Mouse (Mus musculus) midbrain, embryonic 13.5 days (tissue): Measurements from ENCODE around the gene Wwox. TPM values are rescaled to one million over a fixed set of nuclear protein-coding genes. Genes with fewer than 3 reads are reported as not detected.

Source experiments
- ATAC-seq: fragments of 200-750 bp; cut with Nextera tagmentation; 2 replicates; pipeline ENCODE4 v1.8.0; 2017; ENCODE audit warnings: mild to moderate bottlenecking, moderate TSS enrichment, moderate library complexity
- H3K27ac ChIP-seq: fragments of 300-500 bp; sonication (generic); 2 replicates; pipeline ENCODE4 v1.5.1; 2015; ENCODE audit warnings: inconsistent platforms, mild to moderate bottlenecking, moderate library complexity
- H3K27me3 ChIP-seq: fragments of 300-500 bp; sonication (generic); 2 replicates; pipeline ENCODE4 v1.6.1; 2015; ENCODE audit warnings: mild to moderate bottlenecking, inconsistent platforms
- H3K36me3 ChIP-seq: fragments of 300-500 bp; sonication (generic); 2 replicates; pipeline ENCODE4 v1.6.1; 2015; ENCODE audit warnings: mild to moderate bottlenecking, inconsistent platforms
- H3K4me1 ChIP-seq: fragments of 300-500 bp; sonication (generic); replicated peaks from 2 replicates; pipeline ENCODE4 v1.6.1; 2015; ENCODE audit warnings: inconsistent platforms
- H3K4me2 ChIP-seq: fragments of 300-500 bp; sonication (generic); replicated peaks from 2 replicates; pipeline ENCODE4 v1.6.1; 2015; ENCODE audit warnings: moderate library complexity, mild to moderate bottlenecking, inconsistent platforms
- H3K4me3 ChIP-seq: fragments of 300-500 bp; sonication (generic); replicated peaks from 2 replicates; pipeline ENCODE4 v1.5.1; 2015; ENCODE audit warnings: mild to moderate bottlenecking, inconsistent platforms
- H3K9ac ChIP-seq: fragments of 300-500 bp; sonication (generic); replicated peaks from 2 replicates; pipeline ENCODE4 v1.6.1; 2015; ENCODE audit warnings: mild to moderate bottlenecking, inconsistent platforms
- H3K9me3 ChIP-seq: fragments of 300-500 bp; sonication (generic); 2 replicates; pipeline ENCODE4 v1.6.1; 2016; ENCODE audit warnings: mild to moderate bottlenecking, inconsistent platforms
- whole genome bisulfite sequencing: fragments of 180-500 bp; shearing (Covaris S2); methylation state at CpG from one replicate; pipeline ENCODE4 v1.1.7; 2015; 5-methylcytosine and 5-hydroxymethylcytosine counted together
- polyA plus RNA-seq: library from polyadenylated mRNA; unstranded; fragments of >200 nt; fragmentation: Nextera tagmentation; extraction: Ambion mirVana; gene quantifications from 2 replicates; pipeline ENCODE4 v1.2.1, GENCODE M21; 2015

The Wwox gene
- polyA plus RNA-seq, 1 experiment from 2014 or later, result 12.4 TPM

- ATAC-seq, result no peak
- peaks cover 4% of the 10 kb centered on the region; the same call in 1 of the 2 replicates for H3K4me1 ChIP-seq
- H3K27ac ChIP-seq, result no peak overlapping the region
- H3K9ac ChIP-seq, result no peak overlapping the region
- no peak overlapping the region for H3K4me2 ChIP-seq
- 97% methylated on average over 3 of the region's 3 CpGs for WGBS
- H3K4me3 ChIP-seq, result no peak overlapping the region
- no peaks in the 10 kb centered on the region for H3K36me3 ChIP-seq
- H3K27me3 ChIP-seq, result no peaks in the 10 kb centered on the region
- H3K9me3 ChIP-seq, result no peaks in the 10 kb centered on the region
Measured at GRCm38 (mm10) chr8:114612091-114612490, 172.6 kb downstream of the Wwox start.

- no peaks in the 10 kb centered on the region for H3K27me3 ChIP-seq
- peaks cover 4% of the 10 kb centered on the region; the same call in 1 of the 2 replicates for H3K4me1 ChIP-seq
- H3K36me3 ChIP-seq, result no peaks in the 10 kb centered on the region
- H3K9me3 ChIP-seq, result no peaks in the 10 kb centered on the region
- H3K4me3 ChIP-seq, result no peak overlapping the region
- no peak overlapping the region for H3K4me2 ChIP-seq
- ATAC-seq, result no peak
- 86% methylated on average over 4 of the region's 4 CpGs for WGBS
- H3K9ac ChIP-seq, result no peak overlapping the region
- no peak overlapping the region for H3K27ac ChIP-seq
Measured at GRCm38 (mm10) chr8:114615413-114615812, 176.0 kb downstream of the Wwox start.

GRCm38 (mm10) chr8:114615908-114616307 is 176.5 kb downstream of the Wwox start:
- Histone ChIP-seq H3K4me2 (no peak overlapping the region), H3K27ac (no peak overlapping the region), H3K9ac (no peak overlapping the region), H3K9me3 (no peaks in the 10 kb centered on the region), H3K27me3 (no peaks in the 10 kb centered on the region), H3K4me3 (no peak overlapping the region), H3K36me3 (no peaks in the 10 kb centered on the region), H3K4me1 (peaks cover 4% of the 10 kb centered on the region; the same call in 1 of the 2 replicates)
- ATAC-seq, result no peak
- WGBS, result 90% methylated on average over 6 of the region's 6 CpGs

- no peak overlapping the region for H3K4me2 ChIP-seq
- H3K27ac ChIP-seq, result no peak overlapping the region
- no peak overlapping the region for H3K9ac ChIP-seq
- no peaks in the 10 kb centered on the region for H3K27me3 ChIP-seq
- H3K36me3 ChIP-seq, result no peaks in the 10 kb centered on the region
- no peak for ATAC-seq
- H3K4me3 ChIP-seq, result no peak overlapping the region
- no peaks in the 10 kb centered on the region for H3K4me1 ChIP-seq
- no peaks in the 10 kb centered on the region for H3K9me3 ChIP-seq
- 61% methylated on average over 9 of the region's 9 CpGs for WGBS
Measured at GRCm38 (mm10) chr8:114618908-114619508, 179.6 kb downstream of the Wwox start.

GRCm38 (mm10) chr8:114625402-114625801 is 185.9 kb downstream of the Wwox start:
- H3K9me3 ChIP-seq, result no peaks in the 10 kb centered on the region
- H3K27ac ChIP-seq, result no peak overlapping the region
- 91% methylated on average over 6 of the region's 6 CpGs for WGBS
- H3K4me1 ChIP-seq, result 0 out of 2 replicates have a peak, but pooled peaks cover under 1% of the 10 kb centered on the region
- no peak overlapping the region for H3K9ac ChIP-seq
- no peak overlapping the region for H3K4me3 ChIP-seq
- H3K27me3 ChIP-seq, result no peaks in the 10 kb centered on the region
- no peaks in the 10 kb centered on the region for H3K36me3 ChIP-seq
- no peak for ATAC-seq
- H3K4me2 ChIP-seq, result no peak overlapping the region

- no peaks in the 10 kb centered on the region for H3K36me3 ChIP-seq
- H3K27me3 ChIP-seq, result no peaks in the 10 kb centered on the region
- H3K4me3 ChIP-seq, result no peak overlapping the region
- H3K9ac ChIP-seq, result no peak overlapping the region
- WGBS, result 84% methylated on average over 9 of the region's 9 CpGs
- no peak for ATAC-seq
- no peak overlapping the region for H3K27ac ChIP-seq
- H3K4me1 ChIP-seq, result 0 out of 2 replicates have a peak, but pooled peaks cover 8% of the 10 kb centered on the region
- no peaks in the 10 kb centered on the region for H3K9me3 ChIP-seq
- no peak overlapping the region for H3K4me2 ChIP-seq
Measured at GRCm38 (mm10) chr8:114626897-114627296, 187.4 kb downstream of the Wwox start.

GRCm38 (mm10) chr8:114629719-114630118 is 190.3 kb downstream of the Wwox start:
- no peaks in the 10 kb centered on the region for H3K9me3 ChIP-seq
- no peak overlapping the region for H3K9ac ChIP-seq
- WGBS, result 89% methylated on average over 7 of the region's 7 CpGs
- no peak for ATAC-seq
- no peaks in the 10 kb centered on the region for H3K36me3 ChIP-seq
- H3K4me1 ChIP-seq, result 0 out of 2 replicates have a peak, but pooled peaks cover 8% of the 10 kb centered on the region
- no peaks in the 10 kb centered on the region for H3K27me3 ChIP-seq
- H3K4me3 ChIP-seq, result no peak overlapping the region
- no peak overlapping the region for H3K4me2 ChIP-seq
- H3K27ac ChIP-seq, result no peak overlapping the region

GRCm38 (mm10) chr8:114631087-114631486 is 191.6 kb downstream of the Wwox start:
- no peak overlapping the region for H3K4me2 ChIP-seq
- ATAC-seq, result no peak
- no peaks in the 10 kb centered on the region for H3K27me3 ChIP-seq
- no peaks in the 10 kb centered on the region for H3K9me3 ChIP-seq
- H3K36me3 ChIP-seq, result no peaks in the 10 kb centered on the region
- no peak overlapping the region for H3K4me3 ChIP-seq
- WGBS, result 38% methylated on average over 6 of the region's 6 CpGs
- no peak overlapping the region for H3K27ac ChIP-seq
- H3K4me1 ChIP-seq, result 0 out of 2 replicates have a peak, but pooled peaks cover 8% of the 10 kb centered on the region
- H3K9ac ChIP-seq, result no peak overlapping the region

GRCm38 (mm10) chr8:114634151-114634550 is 194.7 kb downstream of the Wwox start:
- Histone ChIP-seq H3K27me3 (no peaks in the 10 kb centered on the region), H3K4me2 (no peak overlapping the region), H3K4me1 (0 out of 2 replicates have a peak, but pooled peaks cover 8% of the 10 kb centered on the region), H3K9me3 (no peaks in the 10 kb centered on the region), H3K4me3 (no peak overlapping the region), H3K9ac (no peak overlapping the region), H3K27ac (no peak overlapping the region), H3K36me3 (no peaks in the 10 kb centered on the region)
- ATAC-seq, result no peak
- 93% methylated on average over 2 of the region's 2 CpGs for whole genome bisulfite sequencing

GRCm38 (mm10) chr8:114634669-114635410 is 195.4 kb downstream of the Wwox start:
- 82% methylated on average over 9 of the region's 9 CpGs for WGBS

GRCm38 (mm10) chr8:114636376-114636775 is 196.9 kb downstream of the Wwox start:
- WGBS, result 82% methylated on average over 5 of the region's 5 CpGs
- Histone ChIP-seq H3K9ac (no peak overlapping the region), H3K4me2 (no peak overlapping the region), H3K4me3 (no peak overlapping the region), H3K36me3 (no peaks in the 10 kb centered on the region), H3K27ac (no peak overlapping the region), H3K4me1 (0 out of 2 replicates have a peak, but pooled peaks cover under 1% of the 10 kb centered on the region), H3K9me3 (no peaks in the 10 kb centered on the region), H3K27me3 (no peaks in the 10 kb centered on the region; the same call in 1 of the 2 replicates)
- no peak for ATAC-seq

More at GRCm38 (mm10) chr8:114634669-114635410, 195.4 kb downstream of the Wwox start:
- no peaks in the 10 kb centered on the region for H3K27me3 ChIP-seq
- no peaks in the 10 kb centered on the region for H3K9me3 ChIP-seq
- no peak overlapping the region for H3K4me2 ChIP-seq
- H3K9ac ChIP-seq, result no peak overlapping the region
- H3K4me3 ChIP-seq, result no peak overlapping the region
- H3K4me1 ChIP-seq, result 0 out of 2 replicates have a peak, but pooled peaks cover 8% of the 10 kb centered on the region
- H3K36me3 ChIP-seq, result no peaks in the 10 kb centered on the region
- H3K27ac ChIP-seq, result no peak overlapping the region
- ATAC-seq, result no peak

- Histone ChIP-seq H3K4me1 (0 out of 2 replicates have a peak, but pooled peaks cover 6% of the 10 kb centered on the region), H3K9me3 (no peaks in the 10 kb centered on the region), H3K9ac (no peak overlapping the region), H3K4me3 (no peak overlapping the region), H3K36me3 (no peaks in the 10 kb centered on the region), H3K4me2 (no peak overlapping the region), H3K27me3 (no peaks in the 10 kb centered on the region; the same call in 1 of the 2 replicates), H3K27ac (no peak overlapping the region)
- 71% methylated on average over 9 of the region's 9 CpGs for WGBS
- ATAC-seq, result no peak
Measured at GRCm38 (mm10) chr8:114641809-114642208, 202.4 kb downstream of the Wwox start.
